Mouse (Mus musculus) gastrocnemius, adult 2 months (tissue): ENCODE data around the gene Prrx1. TPM values are rescaled to one million over a fixed set of nuclear protein-coding genes. Genes with fewer than 3 reads are reported as not detected.
A peak's percentile ranks its signal among the peaks of the same experiment; 100 is the strongest.

Experiments
- DNase-seq: peaks from one replicate; pipeline ENCODE4 v3.0.0; 2022
- H3K27ac ChIP-seq: fragments of 200-600 bp; 2 replicates; pipeline ENCODE4 v1.8.1; 2022; ENCODE audit warnings: mild to moderate bottlenecking
- H3K4me3 ChIP-seq: fragments of 200-600 bp; 2 replicates; pipeline ENCODE4 v1.8.1; 2022; ENCODE audit warnings: mild to moderate bottlenecking, moderate library complexity
- CTCF ChIP-seq: fragments of 200-600 bp; IDR thresholded peaks from 2 replicates; pipeline ENCODE4 v1.8.1; 2022; ENCODE audit warnings: antibody characterized with exemption, mild to moderate bottlenecking, moderate library complexity
- intact Hi-C: fragments of 180-260 bp; cut with DNase I; formaldehyde crosslinking; loops from one replicate; pipeline ENCODE4 v1.15.1; 2025
- total RNA-seq, 2 experiments: library from RNA; stranded (reverse); gene quantifications; 2 replicates each; pipeline ENCODE4 v1.2.3; 2021

Prrx1 gene
- total RNA-seq, 2 experiments from 2014 or later: 29.5 to 65.7 TPM

DNA sequence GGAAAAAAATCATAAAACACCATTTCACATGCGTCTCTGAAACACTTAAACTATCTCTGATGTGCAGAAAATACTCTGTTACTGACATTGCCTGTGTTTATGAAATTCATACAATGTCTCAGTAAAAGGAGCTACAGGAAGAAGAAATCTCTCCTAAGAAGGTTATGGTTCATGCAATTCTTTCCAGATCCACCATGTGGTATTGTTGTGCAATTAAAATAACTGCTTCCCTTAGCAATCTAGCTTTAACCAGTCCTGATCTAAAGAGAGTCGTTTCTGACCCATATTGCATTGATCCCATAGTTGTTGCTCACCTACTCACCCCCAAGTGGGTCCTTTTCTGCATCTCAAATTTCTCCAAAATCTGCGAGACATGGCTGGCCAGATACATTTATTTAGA is 82.3 kb downstream of the Prrx1 start:
- intact Hi-C loops: no loop called here
- Histone ChIP-seq H3K4me3 (no peak overlapping the region), H3K27ac (no peak overlapping the region)
- TF ChIP-seq CTCF: peak; percentile 45
- no peak for DNase-seq

DNA sequence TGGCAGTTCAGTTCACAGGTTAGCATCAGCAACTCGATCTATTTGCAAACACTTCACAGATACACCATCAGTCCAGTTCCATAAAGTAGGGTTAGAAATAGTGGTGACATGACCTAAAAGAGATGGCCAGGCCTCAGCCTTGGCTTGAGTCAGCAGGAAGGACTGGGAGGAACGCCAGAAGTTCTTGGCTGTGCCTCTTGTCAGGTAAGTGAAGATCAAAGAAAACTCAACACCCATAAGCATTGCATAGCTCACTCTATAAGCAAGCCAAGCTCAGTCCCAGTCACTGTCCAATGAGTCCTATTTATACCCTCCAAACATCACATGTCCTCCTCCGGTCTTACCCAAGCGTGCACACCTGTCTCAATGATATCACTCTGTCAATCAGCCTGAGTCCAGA is 87.2 kb downstream of the Prrx1 start:
- Histone ChIP-seq H3K4me3 (no peak overlapping the region), H3K27ac (peak overlapping the region; percentile 79)
- intact Hi-C loops: loop anchor here (2.0 to 10.0 kb wide), 3 partner anchors 74 to 479 kb away; partner anchors contain the start of gene Prrx1
- DNase-seq: peak; percentile 93
- TF ChIP-seq CTCF: no peak

DNA sequence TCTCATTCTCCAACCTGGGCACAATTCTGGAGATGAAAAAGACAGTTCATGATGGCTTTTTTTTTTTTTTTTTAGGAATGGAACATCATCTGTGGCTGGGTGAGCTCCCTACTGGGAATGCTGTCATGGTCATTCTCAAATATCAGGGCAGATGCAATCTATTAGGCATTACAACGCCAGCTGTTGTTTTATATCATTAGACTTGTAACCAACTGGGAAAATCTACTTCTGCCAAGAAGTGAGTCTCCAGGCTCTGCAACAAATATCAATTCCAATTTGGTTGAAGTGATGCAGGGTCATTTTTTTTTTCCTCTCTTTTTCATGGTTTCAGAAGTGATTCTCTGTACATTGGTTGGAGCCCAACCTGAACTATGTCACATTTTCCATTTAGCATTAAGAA is 91.7 kb downstream of the Prrx1 start:
- intact Hi-C loops: loop anchor here (10.0 kb wide), 1 partner anchor 483 kb away; no protein-coding TSS in a partner anchor
- H3K27ac ChIP-seq: peak overlapping the region; percentile 62; the same call in 1 of the 2 replicates
- DNase-seq: no peak

DNA sequence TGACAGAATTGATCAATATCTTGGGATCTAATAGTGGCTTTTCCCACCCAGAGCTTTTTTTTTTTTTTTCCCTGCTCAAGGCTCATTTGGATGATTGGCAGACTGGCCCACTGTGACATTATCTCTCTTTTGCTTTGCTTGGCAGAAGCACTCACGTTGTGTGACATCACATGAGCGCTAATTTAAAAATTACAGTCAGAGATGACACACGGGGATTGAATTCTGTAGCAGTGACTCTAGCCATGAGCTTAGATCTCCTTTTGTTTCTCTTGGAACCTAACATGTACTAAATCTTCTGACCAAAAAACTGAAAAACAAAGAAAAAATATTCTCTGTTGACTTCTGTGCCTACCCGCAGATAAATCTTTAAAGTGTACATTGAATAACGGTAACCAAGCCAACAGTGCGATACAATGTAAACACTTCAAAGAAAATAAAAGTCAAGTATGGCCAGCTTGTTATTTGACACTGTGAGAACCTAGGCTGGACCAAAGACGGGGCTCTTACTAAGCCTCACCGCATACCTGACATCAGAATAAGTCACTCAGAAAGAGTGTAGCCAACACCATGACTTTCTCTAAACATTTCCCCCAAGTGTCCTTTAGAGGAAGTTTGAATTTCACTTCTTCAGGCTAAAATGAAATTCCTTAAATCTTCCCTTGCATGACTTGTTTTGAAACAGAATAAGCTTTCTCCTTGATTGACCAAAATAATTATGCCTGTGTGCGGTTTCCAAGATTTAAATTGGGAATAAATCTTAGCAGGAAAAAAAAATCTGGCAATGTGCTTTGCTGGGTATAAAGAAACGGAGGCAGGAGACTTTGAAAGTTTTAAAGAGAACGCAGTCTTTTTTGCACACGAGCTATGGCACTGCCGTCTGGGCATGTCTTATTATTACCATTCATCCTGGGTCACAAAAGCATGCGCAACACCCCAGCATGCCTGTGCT is 104.3 kb downstream of the Prrx1 start:
- TF ChIP-seq CTCF: no peak
- peak overlapping the region; percentile 10; the same call in 1 of the 2 replicates for H3K27ac ChIP-seq
- intact Hi-C loops: no loop called here

More for the DNA sequence above, 91.7 kb downstream of the Prrx1 start:
- no peak for TF ChIP-seq CTCF
- no peak overlapping the region for H3K4me3 ChIP-seq

DNA sequence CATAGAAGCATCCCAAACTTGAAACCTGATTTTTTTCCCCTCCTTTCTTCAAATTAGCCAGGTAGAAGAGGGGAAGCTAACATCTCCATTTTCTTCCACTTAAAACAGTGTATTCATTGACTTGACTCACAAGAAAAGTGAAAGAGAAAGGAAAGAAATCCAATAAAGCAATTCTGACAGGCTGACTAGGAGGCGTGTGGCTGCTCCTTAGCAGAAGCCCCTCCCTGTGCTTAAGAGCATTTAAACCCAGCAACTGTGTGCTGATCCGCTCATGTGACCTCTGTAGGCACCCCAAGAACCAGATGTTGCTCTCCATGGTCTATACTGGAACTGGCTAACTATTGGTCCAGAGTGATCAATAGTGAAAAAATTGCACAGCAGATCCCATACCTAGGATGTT is 114.7 kb downstream of the Prrx1 start:
- intact Hi-C loops: no loop called here
- TF ChIP-seq CTCF: no peak
- Histone ChIP-seq H3K4me3 (no peak overlapping the region), H3K27ac (no peak overlapping the region)
- DNase-seq: no peak

More for the DNA sequence above, 104.3 kb downstream of the Prrx1 start:
- no peak overlapping the region for H3K4me3 ChIP-seq
- DNase-seq: no peak

DNA sequence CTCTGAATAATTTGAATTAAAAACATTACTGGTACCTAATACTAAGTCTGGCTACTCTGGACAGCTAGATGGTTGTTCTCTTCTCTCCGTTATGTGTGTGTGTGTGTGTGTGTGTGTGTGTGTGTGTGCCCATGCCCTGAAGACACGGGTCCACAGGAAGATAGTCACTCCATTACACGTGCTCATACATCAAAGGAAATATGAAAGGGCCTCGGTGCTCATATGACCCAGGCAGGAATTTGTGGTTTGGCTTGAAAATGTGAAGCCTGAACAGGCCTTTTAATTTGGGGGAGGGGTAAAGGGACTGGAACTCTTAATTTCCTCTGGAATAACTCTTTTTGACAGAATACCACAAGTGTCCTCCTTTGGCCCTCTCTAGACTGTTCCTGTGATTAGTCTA is 115.5 kb downstream of the Prrx1 start:
- Histone ChIP-seq H3K4me3 (no peak overlapping the region), H3K27ac (no peak overlapping the region)
- no peak for TF ChIP-seq CTCF
- intact Hi-C loops: no loop called here
- DNase-seq: no peak

Other genes starting within 250 kb of the Prrx1 start
- gene Mroh9, start 228.0 kb downstream of the Prrx1 start, total RNA-seq: not detected
- 1 to 10 TPM; 1.2 to 3.2 TPM for gene Gorab, start 90.0 kb upstream of the Prrx1 start, total RNA-seq